Comparison of ENCODE assay signal across 16 mouse cellular contexts in the genomic region with DNA sequence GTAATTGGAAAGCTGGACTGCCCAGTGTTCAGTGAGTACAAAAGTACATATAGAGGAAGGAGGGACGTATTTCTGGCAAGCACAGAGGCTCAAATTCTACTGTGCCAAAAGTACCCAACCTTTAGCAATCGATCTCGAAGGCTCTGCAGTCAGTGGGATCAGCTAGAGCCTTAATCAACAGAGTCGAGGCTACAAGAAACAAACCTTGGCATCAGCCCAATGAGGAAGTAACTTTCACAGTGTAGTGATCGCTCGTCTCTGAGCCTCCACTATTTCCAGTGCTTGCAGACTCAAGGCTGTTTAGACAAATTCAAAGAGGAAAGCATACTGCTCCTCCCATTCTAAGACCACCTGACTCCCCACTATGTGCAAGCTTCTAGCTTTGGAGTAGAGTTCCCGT. TPM values are rescaled to one million over a fixed set of nuclear protein-coding genes. Genes with fewer than 3 reads are reported as not detected.
A peak's percentile ranks its signal among the peaks of the same experiment; 100 is the strongest.
DNase-seq lines count a peak whose midpoint lies in the region; ATAC-seq lines count a peak whose summit lies in the region.
"Had no signal": no experiment of that assay in that cellular context is flagged by ENCODE, and none has a peak within 500 bp of the region (broad histone marks: within the 10 kb centered on the region; RNA-seq: fewer than 3 reads in every experiment).

No protein-coding gene starts in this region.

- H3K4me2 ChIP-seq in kidney, embryonic 15.5 days, result no peak overlapping the region
- H3K4me2 ChIP-seq in stomach, embryonic 15.5 days, result no peak overlapping the region
- H3K4me2 ChIP-seq: forebrain, embryonic 15.5 days; lung, embryonic 15.5 days; midbrain, embryonic 15.5 days had no signal

- H3K4me1 ChIP-seq in kidney, embryonic 15.5 days, result no peaks in the 10 kb centered on the region
- H3K4me1 ChIP-seq in stomach, embryonic 15.5 days, result no peaks in the 10 kb centered on the region
- no peaks in the 10 kb centered on the region for H3K4me1 ChIP-seq in limb, embryonic 10.5 days
- H3K4me1 ChIP-seq: forebrain, embryonic 15.5 days; lung, embryonic 15.5 days; midbrain, embryonic 15.5 days had no signal

- 0 out of 2 replicates have a peak, but pooled peaks have one; percentile 33 for ATAC-seq in kidney, embryonic 15.5 days (replicated peaks; ENCODE audit: low FRiP score)
- peak; percentile 79; the same call in 1 of the 2 replicates for ATAC-seq in stomach, embryonic 15.5 days (ENCODE audit: insufficient read depth, low FRiP score, low read depth)
- ATAC-seq: forebrain, embryonic 15.5 days; inflammation-experienced regulatory T-cells, adult 6 months; midbrain, embryonic 15.5 days had no signal

- no peak overlapping the region for H3K4me3 ChIP-seq in kidney, embryonic 15.5 days (replicated peaks)
- no peak overlapping the region for H3K4me3 ChIP-seq in stomach, embryonic 15.5 days (replicated peaks)
- no peak overlapping the region for H3K4me3 ChIP-seq in limb, embryonic 10.5 days
- H3K4me3 ChIP-seq: forebrain, embryonic 15.5 days; lung, embryonic 15.5 days; midbrain, embryonic 15.5 days had no signal

- 74% methylated on average over 7 of the region's 7 CpGs for WGBS in kidney, embryonic 15.5 days
- WGBS in stomach, embryonic 15.5 days, result 59% methylated on average over 7 of the region's 7 CpGs
- WGBS in limb, embryonic 10.5 days, result 85% methylated on average over 7 of the region's 7 CpGs

- 0 out of 2 replicates have a peak, but pooled peaks cover 4% of the 10 kb centered on the region for H3K9me3 ChIP-seq in kidney, embryonic 15.5 days (replicated peaks)
- no peaks in the 10 kb centered on the region for H3K9me3 ChIP-seq in stomach, embryonic 15.5 days
- H3K9me3 ChIP-seq in limb, embryonic 10.5 days (replicated peaks), result no peaks in the 10 kb centered on the region; the same call in 1 of the 2 replicates
- H3K9me3 ChIP-seq: forebrain, embryonic 15.5 days; lung, embryonic 15.5 days; midbrain, embryonic 15.5 days had no signal

- H3K9ac ChIP-seq in kidney, embryonic 15.5 days, result no peak overlapping the region
- no peak overlapping the region for H3K9ac ChIP-seq in stomach, embryonic 15.5 days
- H3K9ac ChIP-seq: forebrain, embryonic 15.5 days; lung, embryonic 15.5 days; midbrain, embryonic 15.5 days had no signal

- H3K27ac ChIP-seq in kidney, embryonic 15.5 days, result no peak overlapping the region; the same call in 1 of the 2 replicates
- no peak overlapping the region for H3K27ac ChIP-seq in stomach, embryonic 15.5 days
- no peak overlapping the region for H3K27ac ChIP-seq in limb, embryonic 10.5 days
- H3K27ac ChIP-seq: forebrain, embryonic 15.5 days; lung, embryonic 15.5 days; midbrain, embryonic 15.5 days had no signal

- peak; percentile 5 for DNase-seq in ovary, adult 18-20 months (ENCODE audit: low spot score)
- no peak for DNase-seq in ovary, postnatal 10 days (ENCODE audit: low spot score)
- peak; percentile 3 for DNase-seq in adrenal gland, adult 8-10 months
- DNase-seq in cerebellum, adult 9-10 months, result no peak
- DNase-seq in limb, embryonic 10.5 days (ENCODE audit: low spot score), result no peak
- DNase-seq: cerebellum, adult 11 months had no signal

- no peaks in the 10 kb centered on the region for H3K27me3 ChIP-seq in kidney, embryonic 15.5 days
- no peaks in the 10 kb centered on the region for H3K27me3 ChIP-seq in stomach, embryonic 15.5 days (replicated peaks)
- H3K27me3 ChIP-seq in limb, embryonic 10.5 days (ENCODE audit: low read depth, poor library complexity, severe bottlenecking), result no peaks in the 10 kb centered on the region
- H3K27me3 ChIP-seq: forebrain, embryonic 15.5 days; lung, embryonic 15.5 days; midbrain, embryonic 15.5 days had no signal

- H3K36me3 ChIP-seq in kidney, embryonic 15.5 days, result no peaks in the 10 kb centered on the region
- no peaks in the 10 kb centered on the region for H3K36me3 ChIP-seq in stomach, embryonic 15.5 days
- no peaks in the 10 kb centered on the region for H3K36me3 ChIP-seq in limb, embryonic 10.5 days
- H3K36me3 ChIP-seq: forebrain, embryonic 15.5 days; lung, embryonic 15.5 days; midbrain, embryonic 15.5 days had no signal

RNA-seq across cellular contexts. Expression of a gene that starts 0.3 kb away (rescaled TPM):
- under 1 TPM in 3 of 4 experiments, not detected in 1; 0.14 to 0.35 (median 0.22) TPM for total RNA-seq in adrenal gland, adult 8-10 months (2022)
- 1.4 TPM in 2 replicates for polyA plus RNA-seq in kidney, embryonic 15.5 days (2015; fragmentation: Nextera tagmentation; extraction: Ambion mirVana)
- 1.4 and 1.6 TPM in 2 replicates for polyA plus RNA-seq in stomach, embryonic 15.5 days (2015; fragmentation: Nextera tagmentation; extraction: Ambion mirVana)
- polyA plus RNA-seq in limb, embryonic 10.5 days (2016; fragmentation: Nextera tagmentation; extraction: Ambion mirVana), result not detected in 2 replicates
- total RNA-seq: left cerebral cortex, postnatal 14 days had no signal
- polyA plus RNA-seq: embryonic facial prominence, embryonic 11.5 days; forebrain, embryonic 15.5 days; heart, postnatal 0 days; inflammation-experienced regulatory T-cells, adult 6 months; lung, embryonic 15.5 days; midbrain, embryonic 15.5 days; neural tube, embryonic 14.5 days had no signal

Comparison
In these comparisons a context has a peak if more than half of its experiments do, and no peak if none do; other contexts are left out.
1. DNase-seq: peak in ovary, adult 18-20 months (single experiment) and adrenal gland, adult 8-10 months (single experiment); none in ovary, postnatal 10 days (single experiment), cerebellum, adult 9-10 months (single experiment) and limb, embryonic 10.5 days (single experiment).